Mouse (Mus musculus) layer of hippocampus, adult 18-20 months (tissue): ENCODE data around the gene Cd93. TPM values are rescaled to one million over a fixed set of nuclear protein-coding genes. Genes with fewer than 3 reads are reported as not detected.

Source experiments
- DNase-seq, 2 experiments: peaks; one replicate each; pipeline ENCODE4 v3.0.0; 2022; ENCODE audit warnings: low spot score in 2 of 2
- long read RNA-seq: library from polyadenylated mRNA; stranded (forward); transcript quantifications from one replicate; pipeline ENCODE4 v2.0.0, GENCODE M21; 2021
- total RNA-seq, 2 experiments: library from RNA; stranded (reverse); gene quantifications; 2 replicates each; pipeline ENCODE4 v1.2.3; 2021

The Cd93 gene
- 1 to 10 TPM; 3.0 to 3.5 TPM for total RNA-seq
- long read RNA-seq, full-length matches to known transcripts, result 3 of 4 reads
- long read RNA-seq, partial matches to known transcripts, result 0 of 4 reads
- long read RNA-seq, other reads (novel, unspliced or antisense), result 1 of 4 reads

GRCm38 (mm10) chr2:148443249-148443958 is at the start of gene Cd93:
Gene Cd93, minus strand, starts transcription at chr2:148443563.
- DNase-seq, result no peak

- no peak for DNase-seq
Measured at GRCm38 (mm10) chr2:148492108-148492507, 48.7 kb upstream of the Cd93 start.

- DNase-seq, result no peak
Measured at GRCm38 (mm10) chr2:148490150-148490549, 46.8 kb upstream of the Cd93 start.

GRCm38 (mm10) chr2:148488885-148489284 is 45.5 kb upstream of the Cd93 start:
- DNase-seq, result no peak

- DNase-seq, result no peak
Measured at GRCm38 (mm10) chr2:148485576-148485975, 42.2 kb upstream of the Cd93 start.

- DNase-seq, result no peak
Measured at GRCm38 (mm10) chr2:148480376-148480775, 37.0 kb upstream of the Cd93 start.

- DNase-seq, result no peak
Measured at GRCm38 (mm10) chr2:148478141-148478701, 34.9 kb upstream of the Cd93 start.

- no peak for DNase-seq
Measured at GRCm38 (mm10) chr2:148477346-148477745, 34.0 kb upstream of the Cd93 start.

- DNase-seq, result no peak
Measured at GRCm38 (mm10) chr2:148476576-148476975, 33.2 kb upstream of the Cd93 start.

GRCm38 (mm10) chr2:148475879-148476495 is 32.6 kb upstream of the Cd93 start:
- no peak for DNase-seq

GRCm38 (mm10) chr2:148469341-148470238 is 26.2 kb upstream of the Cd93 start:
- DNase-seq, result no peak

GRCm38 (mm10) chr2:148467921-148468440 is 24.6 kb upstream of the Cd93 start:
- no peak for DNase-seq

GRCm38 (mm10) chr2:148455341-148455740 is 12.0 kb upstream of the Cd93 start:
- no peak for DNase-seq

GRCm38 (mm10) chr2:148454014-148454542 is 10.7 kb upstream of the Cd93 start:
- DNase-seq, result no peak

- no peak for DNase-seq
Measured at GRCm38 (mm10) chr2:148453061-148453460, 9.7 kb upstream of the Cd93 start.

- DNase-seq, result no peak
Measured at GRCm38 (mm10) chr2:148451498-148451897, 8.1 kb upstream of the Cd93 start.

- no peak for DNase-seq
Measured at GRCm38 (mm10) chr2:148450616-148451015, 7.3 kb upstream of the Cd93 start.

GRCm38 (mm10) chr2:148449659-148450058 is 6.3 kb upstream of the Cd93 start:
- DNase-seq, result no peak

GRCm38 (mm10) chr2:148446446-148446845 is 3.1 kb upstream of the Cd93 start:
- DNase-seq, result no peak

- no peak for DNase-seq
Measured at GRCm38 (mm10) chr2:148445616-148446015, 2.3 kb upstream of the Cd93 start.

- DNase-seq, result no peak
Measured at GRCm38 (mm10) chr2:148444472-148444871, 1.1 kb upstream of the Cd93 start.
